Mouse (Mus musculus): Measurements from ENCODE around the gene Bcl7b. TPM values are rescaled to one million over a fixed set of nuclear protein-coding genes. Genes with fewer than 3 reads are reported as not detected.

The Bcl7b gene
- polyA plus RNA-seq, 1 experiment from 2014 or later = 56.1 TPM

GRCm38 (mm10) chr5:135161650-135162049 lies 6.4 kb upstream of the Bcl7b start:
- ATAC-seq (ENCODE audit: low FRiP score, low TSS enrichment) = no peak
- H3K4me1 ChIP-seq (ENCODE audit: control insufficient read depth, insufficient read depth, low read length) = no peaks in the 10 kb centered on the region
- no peak overlapping the region for H3K4me2 ChIP-seq (replicated peaks; ENCODE audit: low read depth, low read length)
- H3K27ac ChIP-seq (ENCODE audit: low read depth, low read length) = peak overlapping the region; percentile 74
- no peaks in the 10 kb centered on the region for H3K27me3 ChIP-seq (ENCODE audit: control insufficient read depth, insufficient read depth, low read length)
- no peaks in the 10 kb centered on the region for H3K9me3 ChIP-seq (ENCODE audit: control insufficient read depth, low read length)
- WGBS = 79% methylated on average over 7 of the region's 7 CpGs
- H3K9ac ChIP-seq (ENCODE audit: low read depth, low read length) = no peak overlapping the region
- H3K36me3 ChIP-seq (ENCODE audit: control insufficient read depth, insufficient read depth, low read length) = peaks cover 49% of the 10 kb centered on the region
- no peak overlapping the region for H3K4me3 ChIP-seq (ENCODE audit: low read length)

- Histone ChIP-seq H3K9ac (ENCODE audit: low read depth, low read length) (no peak overlapping the region), H3K27ac (ENCODE audit: low read depth, low read length) (peak overlapping the region; percentile 74), H3K27me3 (ENCODE audit: control insufficient read depth, insufficient read depth, low read length) (no peaks in the 10 kb centered on the region), H3K36me3 (ENCODE audit: control insufficient read depth, insufficient read depth, low read length) (peaks cover 44% of the 10 kb centered on the region), H3K4me2 (replicated peaks; ENCODE audit: low read depth, low read length) (no peak overlapping the region), H3K4me1 (ENCODE audit: control insufficient read depth, insufficient read depth, low read length) (no peaks in the 10 kb centered on the region), H3K9me3 (ENCODE audit: control insufficient read depth, low read length) (no peaks in the 10 kb centered on the region), H3K4me3 (ENCODE audit: low read length) (no peak overlapping the region)
- 71% methylated on average over 8 of the region's 8 CpGs for WGBS
- ATAC-seq (ENCODE audit: low FRiP score, low TSS enrichment) = no peak
Measured at GRCm38 (mm10) chr5:135162361-135162760, 5.7 kb upstream of the Bcl7b start.

GRCm38 (mm10) chr5:135162821-135163220 lies 5.3 kb upstream of the Bcl7b start:
- H3K4me3 ChIP-seq (ENCODE audit: low read length) = no peak overlapping the region
- H3K4me2 ChIP-seq (replicated peaks; ENCODE audit: low read depth, low read length) = no peak overlapping the region
- H3K9me3 ChIP-seq (ENCODE audit: control insufficient read depth, low read length) = no peaks in the 10 kb centered on the region
- H3K27ac ChIP-seq (ENCODE audit: low read depth, low read length) = peak overlapping the region; percentile 74
- no peak overlapping the region for H3K9ac ChIP-seq (ENCODE audit: low read depth, low read length)
- peaks cover 42% of the 10 kb centered on the region for H3K36me3 ChIP-seq (ENCODE audit: control insufficient read depth, insufficient read depth, low read length)
- peak; percentile 49; the same call in 1 of the 2 replicates for ATAC-seq (ENCODE audit: low FRiP score, low TSS enrichment)
- H3K27me3 ChIP-seq (ENCODE audit: control insufficient read depth, insufficient read depth, low read length) = no peaks in the 10 kb centered on the region
- H3K4me1 ChIP-seq (ENCODE audit: control insufficient read depth, insufficient read depth, low read length) = no peaks in the 10 kb centered on the region
- WGBS = 67% methylated on average over 6 of the region's 6 CpGs

- Histone ChIP-seq H3K27ac (ENCODE audit: low read depth, low read length) (no peak overlapping the region), H3K27me3 (ENCODE audit: control insufficient read depth, insufficient read depth, low read length) (no peaks in the 10 kb centered on the region), H3K9me3 (ENCODE audit: control insufficient read depth, low read length) (no peaks in the 10 kb centered on the region), H3K4me1 (ENCODE audit: control insufficient read depth, insufficient read depth, low read length) (peaks cover 5% of the 10 kb centered on the region; the same call in 1 of the 2 replicates), H3K4me3 (ENCODE audit: low read length) (no peak overlapping the region), H3K9ac (ENCODE audit: low read depth, low read length) (no peak overlapping the region), H3K36me3 (ENCODE audit: control insufficient read depth, insufficient read depth, low read length) (peaks cover 13% of the 10 kb centered on the region), H3K4me2 (replicated peaks; ENCODE audit: low read depth, low read length) (no peak overlapping the region)
- ATAC-seq (ENCODE audit: low FRiP score, low TSS enrichment) = no peak
- 77% methylated on average over 4 of the region's 4 CpGs for WGBS
Measured at GRCm38 (mm10) chr5:135166909-135167308, 1.2 kb upstream of the Bcl7b start.

- Histone ChIP-seq H3K36me3 (ENCODE audit: control insufficient read depth, insufficient read depth, low read length) (peaks cover 18% of the 10 kb centered on the region), H3K27ac (ENCODE audit: low read depth, low read length) (no peak overlapping the region), H3K27me3 (ENCODE audit: control insufficient read depth, insufficient read depth, low read length) (no peaks in the 10 kb centered on the region), H3K4me3 (ENCODE audit: low read length) (no peak overlapping the region), H3K4me2 (replicated peaks; ENCODE audit: low read depth, low read length) (no peak overlapping the region), H3K9me3 (ENCODE audit: control insufficient read depth, low read length) (no peaks in the 10 kb centered on the region), H3K4me1 (ENCODE audit: control insufficient read depth, insufficient read depth, low read length) (peaks cover 5% of the 10 kb centered on the region; the same call in 1 of the 2 replicates), H3K9ac (ENCODE audit: low read depth, low read length) (no peak overlapping the region)
- 96% methylated on average over 4 of the region's 4 CpGs for WGBS
- no peak for ATAC-seq (ENCODE audit: low FRiP score, low TSS enrichment)
Measured at GRCm38 (mm10) chr5:135167469-135167868, 614 bp upstream of the Bcl7b start.

- WGBS = 93% methylated on average over 5 of the region's 5 CpGs
- Histone ChIP-seq H3K27me3 (ENCODE audit: control insufficient read depth, insufficient read depth, low read length) (no peaks in the 10 kb centered on the region), H3K27ac (ENCODE audit: low read depth, low read length) (peak overlapping the region; percentile 80; the same call in 1 of the 2 replicates), H3K4me1 (ENCODE audit: control insufficient read depth, insufficient read depth, low read length) (peaks cover 5% of the 10 kb centered on the region; the same call in 1 of the 2 replicates), H3K4me2 (replicated peaks; ENCODE audit: low read depth, low read length) (peak overlapping the region; percentile 84), H3K36me3 (ENCODE audit: control insufficient read depth, insufficient read depth, low read length) (peaks cover 33% of the 10 kb centered on the region), H3K9ac (ENCODE audit: low read depth, low read length) (peak overlapping the region; percentile 91), H3K4me3 (ENCODE audit: low read length) (peak overlapping the region; percentile 73), H3K9me3 (ENCODE audit: control insufficient read depth, low read length) (no peaks in the 10 kb centered on the region)
- no peak for ATAC-seq (ENCODE audit: low FRiP score, low TSS enrichment)
Measured at GRCm38 (mm10) chr5:135169479-135169878, 1.4 kb downstream of the Bcl7b start.

GRCm38 (mm10) chr5:135171688-135172220 lies 3.7 kb downstream of the Bcl7b start:
- H3K9ac ChIP-seq (ENCODE audit: low read depth, low read length) = no peak overlapping the region
- no peak overlapping the region for H3K4me3 ChIP-seq (ENCODE audit: low read length)
- H3K27me3 ChIP-seq (ENCODE audit: control insufficient read depth, insufficient read depth, low read length) = no peaks in the 10 kb centered on the region
- H3K4me1 ChIP-seq (ENCODE audit: control insufficient read depth, insufficient read depth, low read length) = peaks cover 5% of the 10 kb centered on the region; the same call in 1 of the 2 replicates
- no peak overlapping the region for H3K27ac ChIP-seq (ENCODE audit: low read depth, low read length)
- ATAC-seq (ENCODE audit: low FRiP score, low TSS enrichment) = no peak
- 92% methylated on average over 6 of the region's 6 CpGs for WGBS
- no peaks in the 10 kb centered on the region for H3K9me3 ChIP-seq (ENCODE audit: control insufficient read depth, low read length)
- H3K4me2 ChIP-seq (replicated peaks; ENCODE audit: low read depth, low read length) = no peak overlapping the region
- H3K36me3 ChIP-seq (ENCODE audit: control insufficient read depth, insufficient read depth, low read length) = peaks cover 45% of the 10 kb centered on the region

- no peak overlapping the region for H3K9ac ChIP-seq (ENCODE audit: low read depth, low read length)
- ATAC-seq (ENCODE audit: low FRiP score, low TSS enrichment) = no peak
- H3K27me3 ChIP-seq (ENCODE audit: control insufficient read depth, insufficient read depth, low read length) = no peaks in the 10 kb centered on the region
- no peaks in the 10 kb centered on the region for H3K9me3 ChIP-seq (ENCODE audit: control insufficient read depth, low read length)
- H3K4me1 ChIP-seq (ENCODE audit: control insufficient read depth, insufficient read depth, low read length) = peaks cover 5% of the 10 kb centered on the region; the same call in 1 of the 2 replicates
- WGBS = 96% methylated on average over 5 of the region's 5 CpGs
- H3K36me3 ChIP-seq (ENCODE audit: control insufficient read depth, insufficient read depth, low read length) = peaks cover 56% of the 10 kb centered on the region
- H3K4me2 ChIP-seq (replicated peaks; ENCODE audit: low read depth, low read length) = no peak overlapping the region
- H3K4me3 ChIP-seq (ENCODE audit: low read length) = no peak overlapping the region
- no peak overlapping the region for H3K27ac ChIP-seq (ENCODE audit: low read depth, low read length)
Measured at GRCm38 (mm10) chr5:135172986-135173385, 4.9 kb downstream of the Bcl7b start.

GRCm38 (mm10) chr5:135175086-135175485 lies 7.0 kb downstream of the Bcl7b start:
- H3K27me3 ChIP-seq (ENCODE audit: control insufficient read depth, insufficient read depth, low read length) = no peaks in the 10 kb centered on the region
- H3K9me3 ChIP-seq (ENCODE audit: control insufficient read depth, low read length) = no peaks in the 10 kb centered on the region
- ATAC-seq (ENCODE audit: low FRiP score, low TSS enrichment) = no peak
- peaks cover 75% of the 10 kb centered on the region for H3K36me3 ChIP-seq (ENCODE audit: control insufficient read depth, insufficient read depth, low read length)
- H3K4me1 ChIP-seq (ENCODE audit: control insufficient read depth, insufficient read depth, low read length) = no peaks in the 10 kb centered on the region
- no peak overlapping the region for H3K4me2 ChIP-seq (replicated peaks; ENCODE audit: low read depth, low read length)
- H3K4me3 ChIP-seq (ENCODE audit: low read length) = no peak overlapping the region
- H3K27ac ChIP-seq (ENCODE audit: low read depth, low read length) = no peak overlapping the region
- H3K9ac ChIP-seq (ENCODE audit: low read depth, low read length) = no peak overlapping the region

Measured in kidney, embryonic 14.5 days (tissue).